Mouse (Mus musculus): Measurements from ENCODE around the gene Crtap.

- TF ChIP-seq CTCF (conservative IDR thresholded peaks at IDR 0.05; ENCODE audit: insufficient read depth, insufficient read length, low read depth, low read length), result no peak
- TF ChIP-seq POLR2A (IDR thresholded peaks at IDR 0.05; ENCODE audit: low read depth, low read length), result no peak
These were observed 35.7 kb upstream of the Crtap start for GRCm38 (mm10) chr9:114426201-114426600.

All from kidney, adult 2 months (tissue).